Mouse (Mus musculus): ENCODE data around the gene Myo1f. TPM values are rescaled to one million over a fixed set of nuclear protein-coding genes. Genes with fewer than 3 reads are reported as not detected.
A peak's percentile ranks its signal among the peaks of the same experiment; 100 is the strongest.
"Not testable (repeated sequence)": the region's sequence is repeated elsewhere in the genome, so short reads cannot be mapped to it uniquely, and the experiment has no call there.

Gene Myo1f
- total RNA-seq, 2 experiments from 2014 or later = 1.3 to 4.2 TPM

- DNase-seq (ENCODE audit: low spot score in 2 of 2) = no peak
These were observed 10.7 kb downstream of the Myo1f start for GRCm38 (mm10) chr17:33566182-33566581.

GRCm38 (mm10) chr17:33584061-33584460, 28.6 kb downstream of the Myo1f start:
- no peak for DNase-seq (ENCODE audit: low spot score in 2 of 2)

- DNase-seq (ENCODE audit: low spot score in 2 of 2) = no peak
These were observed 30.5 kb downstream of the Myo1f start for GRCm38 (mm10) chr17:33586011-33586410.

GRCm38 (mm10) chr17:33597271-33597670, 41.8 kb downstream of the Myo1f start:
- DNase-seq (ENCODE audit: low spot score in 2 of 2) = no peak

- DNase-seq (ENCODE audit: low spot score in 2 of 2) = no peak
These were observed 43.0 kb downstream of the Myo1f start for GRCm38 (mm10) chr17:33598506-33598905.

GRCm38 (mm10) chr17:33599836-33600475, 44.4 kb downstream of the Myo1f start:
- no peak for DNase-seq (ENCODE audit: low spot score in 2 of 2)

GRCm38 (mm10) chr17:33600831-33601230, 45.3 kb downstream of the Myo1f start:
- DNase-seq (ENCODE audit: low spot score in 2 of 2) = no peak

- no peak for DNase-seq (ENCODE audit: low spot score in 2 of 2)
These were observed 46.4 kb downstream of the Myo1f start for GRCm38 (mm10) chr17:33601947-33602346.

GRCm38 (mm10) chr17:33607273-33607672, 51.8 kb downstream of the Myo1f start:
- DNase-seq (ENCODE audit: low spot score in 2 of 2) = no peak

- DNase-seq (ENCODE audit: low spot score in 2 of 2) = no peak
These were observed 55.0 kb downstream of the Myo1f start for GRCm38 (mm10) chr17:33610548-33610947.

- not testable (repeated sequence) for DNase-seq (ENCODE audit: low spot score in 2 of 2)
These were observed 58.2 kb downstream of the Myo1f start for GRCm38 (mm10) chr17:33613726-33614125.

- no peak for DNase-seq (ENCODE audit: low spot score in 2 of 2)
These were observed 71.8 kb downstream of the Myo1f start for GRCm38 (mm10) chr17:33627281-33627680.

GRCm38 (mm10) chr17:33628621-33629486, 73.3 kb downstream of the Myo1f start, which contains the start of gene Zfp414:
Zfp414 (plus strand) TSS chr17:33629090.
- peak; percentile 86 to 91 for DNase-seq (ENCODE audit: low spot score in 2 of 2)

GRCm38 (mm10) chr17:33629487-33630125, 74.1 kb downstream of the Myo1f start:
- DNase-seq (ENCODE audit: low spot score in 2 of 2) = no peak

GRCm38 (mm10) chr17:33630171-33630895, 74.8 kb downstream of the Myo1f start:
- no peak for DNase-seq (ENCODE audit: low spot score in 2 of 2)

- no peak for DNase-seq (ENCODE audit: low spot score in 2 of 2)
These were observed 75.7 kb downstream of the Myo1f start for GRCm38 (mm10) chr17:33631236-33631635.

GRCm38 (mm10) chr17:33631796-33632195, 76.3 kb downstream of the Myo1f start:
- DNase-seq (ENCODE audit: low spot score in 2 of 2) = no peak

GRCm38 (mm10) chr17:33637038-33637437, 81.5 kb downstream of the Myo1f start:
- peak; percentile 65 to 70 for DNase-seq (ENCODE audit: low spot score in 2 of 2)

- DNase-seq (ENCODE audit: low spot score in 2 of 2) = no peak
These were observed 82.2 kb downstream of the Myo1f start, which contains the start of gene Pram1 for GRCm38 (mm10) chr17:33637516-33638276. Pram1 (plus strand) TSS chr17:33638056.

- no peak for DNase-seq (ENCODE audit: low spot score in 2 of 2)
These were observed 84.2 kb downstream of the Myo1f start for GRCm38 (mm10) chr17:33639743-33640142.
